Mouse (Mus musculus) liver, embryonic 11.5 days (tissue): ENCODE results near the gene Gsdma2. TPM values are rescaled to one million over a fixed set of nuclear protein-coding genes. Genes with fewer than 3 reads are reported as not detected.
"Not testable (repeated sequence)": the region's sequence is repeated elsewhere in the genome, so short reads cannot be mapped to it uniquely, and the experiment has no call there.

Experiments
- ATAC-seq: fragments of 200-750 bp; cut with Nextera tagmentation; replicated peaks from 2 replicates; pipeline ENCODE4 v1.8.0; 2017; ENCODE audit warnings: moderate number of reproducible peaks, mild to moderate bottlenecking, moderate TSS enrichment, moderate library complexity; ENCODE audit not compliant: low FRiP score
- DNase-seq: peaks from one replicate; pipeline ENCODE4 v3.0.0-alpha.2; 2017; ENCODE audit warnings: low spot score
- H3K27ac ChIP-seq: fragments of 300-500 bp; sonication (generic); 2 replicates; pipeline ENCODE4 v1.5.1; 2014; ENCODE audit warnings: mild to moderate bottlenecking, low read depth, low read length, control low read depth
- H3K27me3 ChIP-seq: fragments of 300-500 bp; sonication (generic); replicated peaks from 2 replicates; pipeline ENCODE4 v1.6.1; 2014; ENCODE audit warnings: low read length, mixed read lengths; ENCODE audit not compliant: control insufficient read depth, insufficient read depth
- H3K36me3 ChIP-seq: fragments of 300-500 bp; sonication (generic); 2 replicates; pipeline ENCODE4 v1.6.1; 2014; ENCODE audit warnings: mild to moderate bottlenecking, low read length, moderate library complexity, mixed read lengths; ENCODE audit not compliant: control insufficient read depth, insufficient read depth
- H3K4me1 ChIP-seq: fragments of 300-500 bp; sonication (generic); replicated peaks from 2 replicates; pipeline ENCODE4 v1.6.1; 2014; ENCODE audit warnings: low read length, mixed read lengths; ENCODE audit not compliant: control insufficient read depth, insufficient read depth
- H3K4me2 ChIP-seq: fragments of 300-500 bp; sonication (generic); 2 replicates; pipeline ENCODE4 v1.6.1; 2014; ENCODE audit warnings: mild to moderate bottlenecking, control low read depth, moderate library complexity
- H3K4me3 ChIP-seq: fragments of 300-500 bp; sonication (generic); 2 replicates; pipeline ENCODE4 v1.5.1; 2014; ENCODE audit warnings: low read depth, low read length, control low read depth
- H3K9ac ChIP-seq: fragments of 300-500 bp; sonication (generic); 2 replicates; pipeline ENCODE4 v1.6.1; 2014; ENCODE audit warnings: low read depth, low read length, control low read depth
- H3K9me3 ChIP-seq: fragments of 300-500 bp; sonication (generic); 2 replicates; pipeline ENCODE4 v1.6.1; 2016; ENCODE audit warnings: low read length, inconsistent platforms, mixed read lengths; ENCODE audit not compliant: control insufficient read depth
- WGBS: fragments of 180-500 bp; shearing (Covaris S2); extraction: QIAGEN DNeasy Blood & Tissue Kit; methylation state at CpG from one replicate; pipeline ENCODE4 v1.1.7; 2014; 5-methylcytosine and 5-hydroxymethylcytosine counted together
- polyA plus RNA-seq: library from polyadenylated mRNA; unstranded; fragments of >200 nt; fragmentation: Nextera tagmentation; extraction: Ambion mirVana; gene quantifications from 2 replicates; pipeline ENCODE4 v1.2.1, GENCODE M21; 2014

Gene Gsdma2
- polyA plus RNA-seq, 1 experiment from 2014 or later: not detected

GRCm38 (mm10) chr11:98644757-98645156 lies 1.8 kb upstream of the Gsdma2 start:
- no peaks in the 10 kb centered on the region for H3K4me1 ChIP-seq
- H3K4me2 ChIP-seq: no peak overlapping the region
- no peaks in the 10 kb centered on the region for H3K9me3 ChIP-seq
- 0 out of 2 replicates have a peak, but pooled peaks cover 4% of the 10 kb centered on the region for H3K27me3 ChIP-seq
- no peak overlapping the region for H3K27ac ChIP-seq
- WGBS: 77% methylated on average over 3 of the region's 3 CpGs
- no peaks in the 10 kb centered on the region for H3K36me3 ChIP-seq
- ATAC-seq (no peak), DNase-seq (no peak)
- no peak overlapping the region for H3K4me3 ChIP-seq
- H3K9ac ChIP-seq: no peak overlapping the region

GRCm38 (mm10) chr11:98645946-98646345 lies 613 bp upstream of the Gsdma2 start:
- peaks cover 9% of the 10 kb centered on the region; the same call in 1 of the 2 replicates for H3K27me3 ChIP-seq
- H3K4me2 ChIP-seq: no peak overlapping the region
- no peaks in the 10 kb centered on the region for H3K4me1 ChIP-seq
- no peak overlapping the region for H3K27ac ChIP-seq
- no peak for ATAC-seq
- no peak for DNase-seq
- H3K36me3 ChIP-seq: no peaks in the 10 kb centered on the region
- no peak overlapping the region for H3K4me3 ChIP-seq
- H3K9ac ChIP-seq: no peak overlapping the region
- WGBS: 70% methylated on average over 2 of the region's 2 CpGs
- no peaks in the 10 kb centered on the region for H3K9me3 ChIP-seq

GRCm38 (mm10) chr11:98655076-98655475 lies 8.5 kb downstream of the Gsdma2 start:
- ATAC-seq (peak; percentile 61), DNase-seq (peak; percentile 43)
- H3K27me3 ChIP-seq, H3K4me3 ChIP-seq, H3K9me3 ChIP-seq, H3K9ac ChIP-seq, H3K4me1 ChIP-seq, H3K36me3 ChIP-seq, H3K4me2 ChIP-seq, H3K27ac ChIP-seq: not testable (repeated sequence)
- WGBS: 11% methylated on average over 7 of the region's 7 CpGs

- Histone ChIP-seq H3K36me3 (no peaks in the 10 kb centered on the region), H3K9ac (no peak overlapping the region), H3K4me3 (no peak overlapping the region), H3K4me1 (no peaks in the 10 kb centered on the region), H3K27ac (no peak overlapping the region), H3K9me3 (no peaks in the 10 kb centered on the region), H3K27me3 (peaks cover 4% of the 10 kb centered on the region), H3K4me2 (no peak overlapping the region)
- 17% methylated on average over 6 of the region's 6 CpGs for WGBS
- DNase-seq: no peak
- no peak for ATAC-seq
These were observed 14.0 kb downstream of the Gsdma2 start for GRCm38 (mm10) chr11:98660517-98660916.

- no peak for DNase-seq
- ATAC-seq: no peak
- 18% methylated on average over 4 of the region's 4 CpGs for WGBS
These were observed 17.5 kb downstream of the Gsdma2 start, which contains the start of gene Gsdma for GRCm38 (mm10) chr11:98664091-98664490. Gene Gsdma, plus strand, starts transcription at chr11:98664351.

GRCm38 (mm10) chr11:98668984-98669383 lies 22.4 kb downstream of the Gsdma2 start:
- no peak for DNase-seq
- Histone ChIP-seq H3K9me3 (no peaks in the 10 kb centered on the region), H3K27ac (no peak overlapping the region), H3K4me2 (no peak overlapping the region), H3K9ac (no peak overlapping the region), H3K36me3 (no peaks in the 10 kb centered on the region), H3K27me3 (peaks cover 25% of the 10 kb centered on the region), H3K4me3 (no peak overlapping the region), H3K4me1 (peaks cover 10% of the 10 kb centered on the region)
- ATAC-seq: no peak
- WGBS: 43% methylated on average over 2 of the region's 2 CpGs

More at GRCm38 (mm10) chr11:98664091-98664490, 17.5 kb downstream of the Gsdma2 start, which contains the start of gene Gsdma:
- Histone ChIP-seq H3K27me3 (peaks cover 23% of the 10 kb centered on the region), H3K36me3 (no peaks in the 10 kb centered on the region), H3K4me2 (no peak within 1 kb of the TSS), H3K9ac (no peak within 1 kb of the TSS), H3K9me3 (no peaks in the 10 kb centered on the region), H3K27ac (no peak within 1 kb of the TSS), H3K4me3 (no peak within 1 kb of the TSS), H3K4me1 (no peaks in the 10 kb centered on the region)

GRCm38 (mm10) chr11:98671284-98671815 lies 24.8 kb downstream of the Gsdma2 start:
- 47% methylated on average over 3 of the region's 3 CpGs for WGBS
- H3K36me3 ChIP-seq: no peaks in the 10 kb centered on the region
- no peak overlapping the region for H3K4me3 ChIP-seq
- H3K4me2 ChIP-seq: no peak overlapping the region
- ATAC-seq (no peak), DNase-seq (no peak)
- peaks cover 10% of the 10 kb centered on the region for H3K4me1 ChIP-seq
- no peaks in the 10 kb centered on the region for H3K9me3 ChIP-seq
- H3K27ac ChIP-seq: no peak overlapping the region
- no peak overlapping the region for H3K9ac ChIP-seq
- peaks cover 25% of the 10 kb centered on the region for H3K27me3 ChIP-seq

- ATAC-seq (no peak), DNase-seq (no peak)
- H3K4me2 ChIP-seq: no peak overlapping the region
- 37% methylated on average over 5 of the region's 5 CpGs for WGBS
- H3K27ac ChIP-seq: no peak overlapping the region
- H3K9ac ChIP-seq: no peak overlapping the region
- H3K36me3 ChIP-seq: no peaks in the 10 kb centered on the region
- no peaks in the 10 kb centered on the region for H3K9me3 ChIP-seq
- H3K27me3 ChIP-seq: peaks cover 20% of the 10 kb centered on the region
- H3K4me1 ChIP-seq: peaks cover 10% of the 10 kb centered on the region
- no peak overlapping the region for H3K4me3 ChIP-seq
These were observed 25.3 kb downstream of the Gsdma2 start for GRCm38 (mm10) chr11:98671857-98672256.

- ATAC-seq (no peak), DNase-seq (no peak)
- Histone ChIP-seq H3K9me3 (no peaks in the 10 kb centered on the region), H3K27me3 (peaks cover 14% of the 10 kb centered on the region), H3K4me1 (peaks cover 10% of the 10 kb centered on the region), H3K27ac (no peak overlapping the region), H3K4me2 (no peak overlapping the region), H3K9ac (no peak overlapping the region), H3K4me3 (no peak overlapping the region), H3K36me3 (no peaks in the 10 kb centered on the region)
- 55% methylated on average over 5 of the region's 5 CpGs for WGBS
These were observed 25.9 kb downstream of the Gsdma2 start for GRCm38 (mm10) chr11:98672482-98672881.
